Mouse (Mus musculus): ENCODE results near the gene Ccnf. TPM values are rescaled to one million over a fixed set of nuclear protein-coding genes. Genes with fewer than 3 reads are reported as not detected.
A peak's percentile ranks its signal among the peaks of the same experiment; 100 is the strongest.

Ccnf gene
- total and polyA plus RNA-seq, 3 experiments = 65.1 to 87.0 (median 73.4) TPM

GRCm38 (mm10) chr17:24195349-24195748 is 55.9 kb downstream of the Ccnf start:
- TF ChIP-seq POLR2AphosphoS5 (IDR thresholded peaks at IDR 0.05; ENCODE audit: insufficient replicate concordance, low read depth, low read length) (no peak), CTCF (IDR thresholded peaks at IDR 0.05; ENCODE audit: low read depth, low read length) (no peak), TAL1 (conservative IDR thresholded peaks at IDR 0.05; ENCODE audit: low read depth, low read length) (no peak), GATA2 (IDR thresholded peaks at IDR 0.05; ENCODE audit: borderline replicate concordance, low read depth, low read length) (no peak), GATA1 (IDR thresholded peaks at IDR 0.05; ENCODE audit: borderline replicate concordance, low read length) (no peak)
- peaks cover 95% of the 10 kb centered on the region for H3K4me1 ChIP-seq (ENCODE audit: insufficient read depth, low read depth, low read length)
- H3K4me3 ChIP-seq (ENCODE audit: low read depth, low read length) = no peak overlapping the region; the same call in 1 of the 2 replicates
- no peaks in the 10 kb centered on the region for H3K9me3 ChIP-seq (replicated peaks)
- ATAC-seq (ENCODE audit: extremely low read depth, insufficient number of reproducible peaks, low FRiP score, poor library complexity, severe bottlenecking) (no peak), DNase-seq (ENCODE audit: low spot score) (no peak)
- H3K36me3 ChIP-seq (replicated peaks) = peaks cover 95% of the 10 kb centered on the region
- H3K27me3 ChIP-seq (ENCODE audit: insufficient read depth, low read length) = no peaks in the 10 kb centered on the region

- H3K36me3 ChIP-seq (replicated peaks) = peaks cover 92% of the 10 kb centered on the region
- no peaks in the 10 kb centered on the region for H3K9me3 ChIP-seq (replicated peaks)
- no peak for ATAC-seq (ENCODE audit: extremely low read depth, insufficient number of reproducible peaks, low FRiP score, poor library complexity, severe bottlenecking)
- no peaks in the 10 kb centered on the region for H3K27me3 ChIP-seq (ENCODE audit: insufficient read depth, low read length)
- TF ChIP-seq CTCF (IDR thresholded peaks at IDR 0.05; ENCODE audit: low read depth, low read length) (no peak), GATA2 (IDR thresholded peaks at IDR 0.05; ENCODE audit: borderline replicate concordance, low read depth, low read length) (no peak), GATA1 (IDR thresholded peaks at IDR 0.05; ENCODE audit: borderline replicate concordance, low read length) (no peak), POLR2AphosphoS5 (IDR thresholded peaks at IDR 0.05; ENCODE audit: insufficient replicate concordance, low read depth, low read length) (no peak), TAL1 (conservative IDR thresholded peaks at IDR 0.05; ENCODE audit: low read depth, low read length) (no peak)
- H3K4me1 ChIP-seq (ENCODE audit: insufficient read depth, low read depth, low read length) = peaks cover 84% of the 10 kb centered on the region
- DNase-seq (ENCODE audit: low spot score) = no peak
- H3K4me3 ChIP-seq (ENCODE audit: low read depth, low read length) = peak overlapping the region; percentile 30; the same call in 1 of the 2 replicates
These were observed 57.5 kb downstream of the Ccnf start for GRCm38 (mm10) chr17:24193769-24194168.

- ATAC-seq (ENCODE audit: extremely low read depth, insufficient number of reproducible peaks, low FRiP score, poor library complexity, severe bottlenecking) (no peak), DNase-seq (ENCODE audit: low spot score) (no peak)
- Histone ChIP-seq H3K4me3 (ENCODE audit: low read depth, low read length) (no peak overlapping the region), H3K9me3 (replicated peaks) (no peaks in the 10 kb centered on the region), H3K4me1 (ENCODE audit: insufficient read depth, low read depth, low read length) (peaks cover 79% of the 10 kb centered on the region), H3K36me3 (replicated peaks) (peaks cover 92% of the 10 kb centered on the region), H3K27me3 (ENCODE audit: insufficient read depth, low read length) (no peaks in the 10 kb centered on the region)
- no peak for TF ChIP-seq POLR2AphosphoS5 (IDR thresholded peaks at IDR 0.05; ENCODE audit: insufficient replicate concordance, low read depth, low read length)
- TF ChIP-seq CTCF (IDR thresholded peaks at IDR 0.05; ENCODE audit: low read depth, low read length) = no peak
- no peak for TF ChIP-seq GATA2 (IDR thresholded peaks at IDR 0.05; ENCODE audit: borderline replicate concordance, low read depth, low read length)
These were observed 58.0 kb downstream of the Ccnf start for GRCm38 (mm10) chr17:24193268-24193667.

- DNase-seq (ENCODE audit: low spot score) = no peak
- Histone ChIP-seq H3K4me3 (ENCODE audit: low read depth, low read length) (no peak overlapping the region), H3K36me3 (replicated peaks) (peaks cover 92% of the 10 kb centered on the region), H3K27me3 (ENCODE audit: insufficient read depth, low read length) (no peaks in the 10 kb centered on the region), H3K4me1 (ENCODE audit: insufficient read depth, low read depth, low read length) (peaks cover 78% of the 10 kb centered on the region), H3K9me3 (replicated peaks) (no peaks in the 10 kb centered on the region)
- TF ChIP-seq TAL1 (conservative IDR thresholded peaks at IDR 0.05; ENCODE audit: low read depth, low read length) = no peak
- TF ChIP-seq POLR2AphosphoS5 (IDR thresholded peaks at IDR 0.05; ENCODE audit: insufficient replicate concordance, low read depth, low read length) = no peak
- no peak for TF ChIP-seq GATA2 (IDR thresholded peaks at IDR 0.05; ENCODE audit: borderline replicate concordance, low read depth, low read length)
- no peak for TF ChIP-seq CTCF (IDR thresholded peaks at IDR 0.05; ENCODE audit: low read depth, low read length)
- TF ChIP-seq GATA1 (IDR thresholded peaks at IDR 0.05; ENCODE audit: borderline replicate concordance, low read length) = no peak
- no peak for ATAC-seq (ENCODE audit: extremely low read depth, insufficient number of reproducible peaks, low FRiP score, poor library complexity, severe bottlenecking)
These were observed 58.4 kb downstream of the Ccnf start for GRCm38 (mm10) chr17:24192848-24193247.

GRCm38 (mm10) chr17:24191481-24191880 is 59.8 kb downstream of the Ccnf start:
- peaks cover 66% of the 10 kb centered on the region for H3K4me1 ChIP-seq (ENCODE audit: insufficient read depth, low read depth, low read length)

GRCm38 (mm10) chr17:24190934-24191333 is 60.4 kb downstream of the Ccnf start:
- no peak for DNase-seq (ENCODE audit: low spot score)
- ATAC-seq (ENCODE audit: extremely low read depth, insufficient number of reproducible peaks, low FRiP score, poor library complexity, severe bottlenecking) = no peak
- Histone ChIP-seq H3K9me3 (replicated peaks) (no peaks in the 10 kb centered on the region), H3K4me3 (ENCODE audit: low read depth, low read length) (no peak overlapping the region), H3K36me3 (replicated peaks) (peaks cover 88% of the 10 kb centered on the region), H3K4me1 (ENCODE audit: insufficient read depth, low read depth, low read length) (peaks cover 62% of the 10 kb centered on the region), H3K27me3 (ENCODE audit: insufficient read depth, low read length) (no peaks in the 10 kb centered on the region)
- TF ChIP-seq GATA1 (IDR thresholded peaks at IDR 0.05; ENCODE audit: borderline replicate concordance, low read length) (no peak), TAL1 (conservative IDR thresholded peaks at IDR 0.05; ENCODE audit: low read depth, low read length) (no peak)

More at GRCm38 (mm10) chr17:24191481-24191880, 59.8 kb downstream of the Ccnf start:
- Histone ChIP-seq H3K4me3 (ENCODE audit: low read depth, low read length) (no peak overlapping the region), H3K36me3 (replicated peaks) (peaks cover 88% of the 10 kb centered on the region), H3K27me3 (ENCODE audit: insufficient read depth, low read length) (no peaks in the 10 kb centered on the region), H3K9me3 (replicated peaks) (no peaks in the 10 kb centered on the region)
- TF ChIP-seq CTCF (IDR thresholded peaks at IDR 0.05; ENCODE audit: low read depth, low read length) = no peak
- DNase-seq (ENCODE audit: low spot score) (no peak), ATAC-seq (ENCODE audit: extremely low read depth, insufficient number of reproducible peaks, low FRiP score, poor library complexity, severe bottlenecking) (no peak)

- Histone ChIP-seq H3K27me3 (ENCODE audit: insufficient read depth, low read length) (no peaks in the 10 kb centered on the region), H3K36me3 (replicated peaks) (peaks cover 34% of the 10 kb centered on the region), H3K4me1 (ENCODE audit: insufficient read depth, low read depth, low read length) (peaks cover 49% of the 10 kb centered on the region), H3K4me3 (ENCODE audit: low read depth, low read length) (no peak overlapping the region), H3K9me3 (replicated peaks) (no peaks in the 10 kb centered on the region)
- TF ChIP-seq POLR2AphosphoS5 (IDR thresholded peaks at IDR 0.05; ENCODE audit: insufficient replicate concordance, low read depth, low read length) (peak; percentile 79), TAL1 (conservative IDR thresholded peaks at IDR 0.05; ENCODE audit: low read depth, low read length) (no peak)
- DNase-seq (ENCODE audit: low spot score) (no peak), ATAC-seq (ENCODE audit: extremely low read depth, insufficient number of reproducible peaks, low FRiP score, poor library complexity, severe bottlenecking) (no peak)
These were observed 77.0 kb downstream of the Ccnf start for GRCm38 (mm10) chr17:24174259-24174658.

Data from G1E (cell line).